Mouse (Mus musculus) retina, postnatal 1 day (tissue): ENCODE results near the gene Spert.

Experiments used
- DNase-seq: peaks from one replicate; pipeline ENCODE4 v3.0.0-alpha.2; 2012

Gene Spert

DNA sequence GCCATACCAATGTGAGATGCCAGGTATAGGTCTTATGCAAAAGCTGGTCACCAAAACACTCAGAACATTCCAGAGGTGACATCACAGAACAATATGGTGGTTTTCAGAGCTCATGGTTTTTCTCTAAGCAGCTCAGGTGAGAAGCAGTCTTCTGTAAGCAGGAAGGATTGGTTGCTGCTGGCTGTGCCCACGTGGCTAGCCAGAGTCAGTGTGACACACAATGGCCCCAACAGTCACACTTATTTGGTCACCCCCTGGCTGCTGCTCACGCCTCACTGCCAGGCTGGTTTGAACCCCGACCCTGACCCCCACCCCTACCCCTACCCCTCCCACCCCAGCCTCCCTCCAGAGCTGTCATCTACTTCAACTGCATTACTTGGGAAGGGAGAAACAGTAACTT lies at the start of gene Spert:
Spert (minus strand) TSS at position 139 of the 400 bp plus-strand sequence.
- no peak for DNase-seq

DNA sequence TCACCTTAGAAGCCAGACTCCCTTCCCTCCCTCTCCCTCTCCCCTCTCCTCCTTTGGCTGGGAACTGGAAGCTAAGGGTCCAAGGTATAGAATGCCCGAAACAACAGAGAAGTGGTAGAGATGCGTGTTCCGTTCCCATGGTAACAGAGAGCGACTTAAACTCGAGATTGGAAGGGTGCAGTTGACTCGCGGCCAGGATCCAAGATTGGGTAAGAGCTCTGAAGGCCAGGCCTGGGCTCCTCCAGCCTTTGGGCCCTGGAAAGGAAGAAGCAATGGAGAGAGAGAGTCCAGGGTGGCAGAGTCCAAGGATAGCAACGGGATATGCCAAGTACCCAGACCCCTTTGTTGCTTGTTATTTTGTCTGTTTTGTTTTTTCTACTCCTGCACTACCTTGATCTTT lies 49.2 kb upstream of the Spert start, which contains the start of gene Erich6b:
Erich6b (plus strand) TSS at position 180 of the 400 bp plus-strand sequence.
- no peak for DNase-seq

DNA sequence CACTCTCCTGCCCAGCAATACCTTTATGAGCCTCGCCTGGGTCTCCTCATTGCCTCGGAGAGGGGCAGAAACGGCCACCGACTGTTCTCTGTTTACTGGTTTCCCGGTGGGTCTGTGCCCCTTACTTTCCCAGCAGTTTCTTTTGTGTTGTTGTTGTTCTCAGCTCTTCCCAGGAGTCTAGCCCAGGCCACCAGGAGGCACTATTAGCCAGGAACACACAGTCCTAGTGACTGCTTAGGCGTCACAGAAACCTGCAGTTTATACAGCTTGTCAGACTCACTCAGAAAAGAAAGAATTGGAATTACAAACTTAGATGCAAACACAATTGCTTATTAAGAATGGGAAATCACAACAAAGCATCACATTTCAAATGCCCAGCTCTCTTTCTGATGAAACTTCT lies 48.5 kb upstream of the Spert start:
- no peak for DNase-seq

GRCm38 (mm10) chr14:75640846-75641245 lies 47.9 kb upstream of the Spert start:
- peak; percentile 59 for DNase-seq

DNA sequence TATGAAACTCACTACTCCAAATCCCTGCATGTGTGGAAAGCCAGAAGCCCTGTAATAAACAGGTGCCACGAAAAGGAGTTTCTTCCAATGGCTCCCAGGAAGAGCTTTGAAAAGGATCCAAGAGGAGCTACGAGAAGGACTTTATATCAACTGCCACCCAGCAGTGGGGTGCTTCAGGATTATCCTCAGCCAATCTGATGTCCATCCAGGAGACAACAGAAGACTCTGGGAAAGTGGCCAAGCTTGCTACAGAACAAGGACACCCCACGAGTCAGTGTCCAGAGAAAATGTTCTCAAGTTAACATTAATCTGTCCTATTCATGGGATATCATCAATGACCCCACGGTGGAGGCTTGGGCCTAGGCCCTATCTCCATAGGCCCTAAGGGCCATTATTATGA lies 44.7 kb upstream of the Spert start:
- no peak for DNase-seq

GRCm38 (mm10) chr14:75636107-75636506 lies 43.2 kb upstream of the Spert start:
- no peak for DNase-seq

DNA sequence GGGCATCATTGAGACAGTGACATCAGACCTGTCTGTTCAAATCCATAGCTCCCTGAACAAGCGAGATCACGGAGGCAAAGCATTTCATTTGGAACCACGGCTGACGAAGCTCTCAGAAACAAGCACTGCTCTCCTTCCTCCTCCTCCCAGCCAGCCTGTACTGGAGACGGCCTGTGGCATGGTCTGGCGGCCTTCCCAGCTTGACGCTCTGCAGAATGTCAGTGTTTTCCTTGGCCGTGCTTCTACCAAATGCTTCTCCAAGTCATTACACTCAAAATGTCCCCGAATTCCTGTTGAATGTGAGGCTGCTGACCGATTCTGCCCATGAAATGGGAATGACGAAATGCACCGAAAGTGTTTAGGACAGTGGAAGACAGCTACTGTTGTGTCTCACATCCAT lies 42.4 kb upstream of the Spert start:
- peak; percentile 19 for DNase-seq

DNA sequence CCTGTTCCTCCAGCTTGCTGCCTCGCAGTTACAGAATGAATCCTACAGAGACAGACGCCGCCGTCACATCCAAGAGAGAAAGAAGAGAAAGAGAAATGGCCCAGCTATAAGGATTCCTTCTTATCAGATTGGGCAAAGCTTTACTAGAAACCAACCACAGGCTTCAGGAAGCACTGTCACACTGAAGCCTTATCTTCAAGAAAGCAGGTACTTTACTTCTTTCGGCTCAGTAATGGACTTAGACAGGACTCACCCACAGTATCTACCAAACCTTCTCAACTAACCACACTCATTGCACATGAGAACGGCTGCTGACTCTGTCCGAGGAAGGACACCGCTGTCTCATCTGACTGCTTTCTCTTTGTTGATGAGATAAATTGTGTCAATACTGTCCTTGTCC lies 36.0 kb upstream of the Spert start:
- DNase-seq, result no peak

DNA sequence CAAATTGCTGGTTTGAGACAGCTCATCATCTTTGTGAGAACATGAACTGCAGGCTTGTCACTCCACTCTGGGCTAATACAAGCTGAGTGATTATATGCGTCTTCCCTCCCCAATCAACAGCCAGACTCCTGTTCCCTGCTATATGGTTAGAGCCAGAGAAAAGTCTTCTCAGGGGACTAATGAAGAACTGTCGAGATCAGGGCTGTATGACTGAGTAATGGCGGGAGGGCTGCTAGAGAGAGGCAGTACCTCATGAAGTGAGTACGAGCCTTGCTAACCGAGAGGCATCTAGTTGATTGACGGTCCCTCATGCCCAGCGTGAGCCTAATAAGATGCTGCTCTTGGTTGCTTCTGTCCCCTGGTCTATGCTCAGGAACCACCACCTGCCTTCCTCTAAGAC lies 30.1 kb upstream of the Spert start:
- DNase-seq, result no peak

DNA sequence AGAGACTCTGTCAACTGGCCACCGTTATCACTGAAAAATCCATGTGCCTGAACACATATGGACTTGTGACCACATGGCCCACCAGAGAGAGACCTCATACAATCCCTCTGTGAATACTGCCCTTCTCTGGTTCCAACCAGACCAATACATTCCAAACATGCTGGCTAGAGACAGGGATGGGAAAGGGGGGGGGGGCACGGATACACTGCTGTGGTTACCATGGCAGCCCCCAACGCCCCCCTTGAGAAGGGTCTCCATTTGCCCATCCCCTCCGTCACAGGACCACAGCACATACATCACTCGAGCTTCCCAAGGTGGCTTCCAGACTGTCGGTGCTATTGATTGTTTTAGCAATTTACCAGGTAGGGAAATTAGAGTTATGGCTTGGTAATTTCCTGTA lies 23.5 kb upstream of the Spert start:
- no peak for DNase-seq

- DNase-seq, result no peak
These were observed 16.3 kb upstream of the Spert start for GRCm38 (mm10) chr14:75609176-75609575.

DNA sequence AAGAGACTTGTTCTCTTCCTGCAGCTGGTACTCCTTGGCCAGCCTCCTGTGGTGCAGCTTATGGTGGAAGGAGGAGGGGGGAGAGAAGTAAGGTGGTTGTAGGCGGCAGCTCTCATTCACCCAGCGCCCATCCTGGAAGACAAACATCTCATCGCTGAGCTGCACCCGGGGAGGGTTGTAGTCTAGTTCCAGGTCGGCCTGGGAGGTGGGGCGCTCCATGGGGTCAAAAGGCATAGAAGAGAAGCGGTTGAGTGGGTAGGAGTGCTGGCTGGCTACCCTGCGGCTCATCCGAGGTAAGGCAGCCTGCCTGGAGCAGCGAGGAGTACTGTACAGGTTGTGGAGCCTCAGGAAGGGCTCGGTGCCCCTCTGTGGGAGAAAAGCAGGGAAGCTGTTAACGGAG lies 9.0 kb downstream of the Spert start:
- DNase-seq, result no peak

GRCm38 (mm10) chr14:75579010-75579409 lies 13.9 kb downstream of the Spert start:
- no peak for DNase-seq

DNA sequence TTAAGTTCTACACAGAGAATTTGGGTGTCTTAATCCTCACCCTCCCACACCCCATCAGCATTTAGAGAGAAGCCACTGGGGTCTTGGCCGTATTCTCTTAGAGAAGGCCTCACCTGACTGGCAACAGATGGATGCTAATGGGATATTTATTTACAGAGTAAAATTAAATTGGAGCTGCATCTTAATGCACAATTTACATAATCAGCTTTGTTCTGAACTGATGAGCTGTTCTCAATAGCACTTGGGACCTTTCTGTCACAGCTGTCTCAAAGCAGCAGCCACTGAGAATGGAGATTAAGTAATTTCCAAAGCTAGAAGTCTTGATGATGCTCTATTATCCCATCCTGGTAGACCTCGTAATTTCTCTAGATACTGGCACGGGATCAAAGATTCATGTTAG lies 26.6 kb downstream of the Spert start:
- DNase-seq, result peak; percentile 59

DNA sequence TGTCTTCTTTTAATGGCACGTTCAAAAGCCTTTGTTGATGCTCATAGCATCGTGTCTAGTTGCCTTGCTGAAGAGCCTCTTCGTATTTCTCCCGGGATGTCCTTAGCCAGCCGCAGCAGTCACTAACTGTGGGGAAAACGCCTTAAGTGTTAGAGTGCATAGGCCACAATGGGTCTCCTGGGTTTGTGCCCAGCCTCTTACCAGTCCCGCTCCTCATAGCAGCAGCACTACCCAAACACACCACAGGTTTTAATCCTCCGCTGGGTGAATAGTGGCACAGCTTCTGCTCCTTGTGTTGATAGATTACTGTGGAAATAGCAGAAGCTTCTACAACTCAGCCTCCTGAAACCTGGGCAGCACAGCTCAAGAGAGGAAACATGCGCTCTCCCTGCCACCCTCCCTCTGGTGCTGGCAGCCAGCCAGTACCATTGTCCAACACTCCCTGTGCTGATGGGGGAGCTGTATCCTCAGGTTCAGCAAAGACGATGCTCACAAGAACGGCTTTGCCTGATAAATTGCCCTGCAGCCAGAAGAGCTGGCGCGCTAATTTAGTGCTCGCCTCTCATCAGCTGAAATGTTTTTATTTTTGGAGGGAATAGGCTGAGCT lies 27.3 kb downstream of the Spert start:
- DNase-seq, result peak; percentile 84

DNA sequence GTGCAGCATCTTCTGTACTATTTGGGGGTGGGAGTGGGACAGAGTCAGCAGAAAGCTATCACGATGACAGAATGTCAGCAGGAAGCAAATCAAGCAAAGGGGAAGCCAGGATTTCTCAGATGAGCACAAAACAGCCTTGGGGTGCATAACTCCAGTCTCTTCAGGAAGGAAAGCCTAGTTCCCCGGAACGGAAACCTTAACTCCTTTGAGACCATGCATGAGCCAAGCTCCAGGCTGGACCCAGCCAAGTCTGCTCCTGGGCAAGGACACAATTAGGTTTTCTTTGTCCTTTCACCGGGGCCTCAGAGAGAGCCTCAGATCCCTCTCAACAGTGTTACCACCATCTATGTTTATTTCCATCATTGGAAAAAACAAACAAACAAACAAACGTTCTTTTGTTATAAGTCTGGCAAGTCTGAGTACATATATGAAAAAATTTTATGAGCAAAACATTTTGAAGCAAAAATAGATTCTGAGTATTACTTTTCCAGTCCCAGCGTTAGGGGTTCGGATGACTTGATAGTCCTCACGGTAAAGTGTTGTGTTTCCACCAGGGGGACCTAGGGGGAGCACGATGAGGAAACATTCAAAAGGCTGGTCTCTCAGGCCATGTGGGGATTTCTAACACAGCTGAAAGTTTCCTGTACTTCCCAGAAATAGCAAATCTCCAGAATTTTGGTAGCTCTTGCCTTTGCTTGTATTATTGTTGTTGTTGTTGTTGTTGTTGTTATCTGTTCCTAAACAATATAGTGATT lies 31.2 kb downstream of the Spert start:
- no peak for DNase-seq

- DNase-seq, result peak; percentile 49
These were observed 51.2 kb downstream of the Spert start for GRCm38 (mm10) chr14:75541731-75542130.

DNA sequence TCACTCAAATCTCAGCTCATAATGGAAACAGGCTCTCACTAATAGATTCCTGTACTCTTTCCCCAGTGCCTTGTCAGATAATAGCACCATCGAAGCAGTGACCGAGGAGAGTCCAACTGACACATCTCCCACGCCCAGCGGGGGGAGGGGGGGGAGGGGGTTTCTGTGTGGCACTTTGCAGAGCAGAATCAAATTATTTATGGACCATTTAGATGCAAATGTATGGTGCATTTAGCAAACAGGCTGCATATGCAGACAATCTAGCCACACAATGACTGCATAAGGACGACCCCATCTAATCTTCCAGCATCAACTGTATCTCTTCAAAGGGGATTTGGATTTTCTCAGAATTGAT lies 51.9 kb downstream of the Spert start:
- peak; percentile 87 for DNase-seq

DNA sequence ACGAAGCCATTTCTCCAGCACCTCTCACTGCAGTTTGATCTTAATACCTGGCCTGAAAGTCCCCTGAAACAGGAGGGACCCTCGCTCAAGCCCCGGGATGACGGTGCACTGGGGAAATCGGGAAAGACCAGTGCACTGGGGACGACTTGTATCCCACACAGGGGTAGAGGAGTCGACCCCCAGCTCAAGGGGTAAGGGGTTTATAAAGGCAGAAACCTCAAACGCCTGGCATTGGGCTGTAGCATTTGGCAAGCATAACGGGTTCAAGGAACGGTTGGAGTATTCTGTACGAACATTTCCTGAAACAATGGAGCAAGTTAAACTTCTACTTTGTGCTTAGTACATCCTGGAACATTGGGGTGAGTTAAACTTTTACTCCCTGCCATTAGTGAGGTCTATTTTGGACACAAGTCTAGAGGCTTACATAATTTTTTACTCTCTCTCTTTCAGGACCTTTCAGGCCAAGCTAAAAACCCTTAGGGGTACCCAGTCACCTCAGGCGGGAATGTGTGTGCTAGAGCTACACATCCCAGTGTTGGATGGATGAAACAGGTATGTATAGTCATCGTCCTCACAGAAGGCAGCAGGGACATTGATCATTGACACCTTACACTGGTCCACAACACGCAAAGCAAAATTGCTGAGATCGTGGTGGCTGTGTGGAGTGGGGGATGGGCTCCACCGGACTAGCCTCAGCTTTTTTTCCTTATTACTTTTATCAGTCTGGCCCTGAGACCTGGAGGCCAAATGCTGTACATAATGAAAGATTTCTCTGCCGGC lies 52.5 kb downstream of the Spert start:
- DNase-seq, result no peak

GRCm38 (mm10) chr14:75539205-75539604 lies 53.7 kb downstream of the Spert start:
- DNase-seq, result no peak
